Mouse (Mus musculus) small intestine, adult 2 months (tissue): ENCODE data around the gene Zdhhc18.

Experiments used
- CTCF ChIP-seq: fragments of 200-500 bp; IDR thresholded peaks from 2 replicates; pipeline ENCODE4 v1.5.1; 2012; ENCODE audit warnings: low read depth, mild to moderate bottlenecking, control low read depth, inconsistent platforms, low read length, moderate library complexity, mixed read lengths; ENCODE audit not compliant: insufficient replicate concordance, insufficient read length; ENCODE audit errors: extremely low read depth
- POLR2A ChIP-seq: fragments of 200-500 bp; IDR thresholded peaks from 2 replicates; pipeline ENCODE4 v1.6.1; 2012; ENCODE audit warnings: low read depth, mild to moderate bottlenecking, control low read depth, inconsistent platforms, low read length, moderate library complexity

DNA sequence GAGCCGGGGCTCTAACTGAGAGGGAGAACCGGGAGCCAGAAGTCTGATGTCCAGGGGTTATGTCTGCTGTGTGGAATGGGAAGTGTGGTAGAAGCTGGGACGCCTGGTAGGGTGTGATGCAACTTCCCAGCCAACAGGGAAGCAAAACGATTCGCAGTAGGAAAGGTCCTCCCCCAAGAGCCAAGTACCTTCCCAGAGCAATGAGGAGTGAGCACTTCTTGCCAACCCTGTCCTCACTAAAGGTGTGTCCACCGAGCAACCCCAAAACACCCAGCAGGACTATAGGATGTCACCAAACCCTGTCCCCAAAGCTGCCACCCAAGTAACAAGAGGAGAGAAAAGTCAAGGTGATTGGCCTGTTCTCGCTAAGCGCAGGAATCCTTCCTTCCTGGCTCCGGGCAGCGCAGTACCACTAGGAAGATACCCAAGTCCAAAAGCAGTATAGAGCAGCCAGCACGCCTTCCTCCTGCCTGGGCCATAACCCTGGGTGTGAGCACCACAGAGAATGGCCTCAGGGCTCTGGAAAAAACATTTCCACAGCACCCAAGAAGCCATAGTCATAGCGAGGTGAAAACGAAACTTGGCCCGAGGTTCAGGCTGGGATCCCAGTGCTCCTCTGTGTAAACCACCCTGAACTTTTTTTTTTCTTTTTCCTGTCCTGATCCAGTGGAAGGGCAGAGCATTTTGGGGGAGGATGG is 18.7 kb downstream of the Zdhhc18 start:
- TF ChIP-seq POLR2A (no peak), CTCF (no peak)
